Mouse (Mus musculus): ENCODE results near the gene Olfr346. TPM values are rescaled to one million over a fixed set of nuclear protein-coding genes. Genes with fewer than 3 reads are reported as not detected.

Olfr346 gene
- not detected for polyA plus RNA-seq (2017; shearing (Covaris generic))

DNA sequence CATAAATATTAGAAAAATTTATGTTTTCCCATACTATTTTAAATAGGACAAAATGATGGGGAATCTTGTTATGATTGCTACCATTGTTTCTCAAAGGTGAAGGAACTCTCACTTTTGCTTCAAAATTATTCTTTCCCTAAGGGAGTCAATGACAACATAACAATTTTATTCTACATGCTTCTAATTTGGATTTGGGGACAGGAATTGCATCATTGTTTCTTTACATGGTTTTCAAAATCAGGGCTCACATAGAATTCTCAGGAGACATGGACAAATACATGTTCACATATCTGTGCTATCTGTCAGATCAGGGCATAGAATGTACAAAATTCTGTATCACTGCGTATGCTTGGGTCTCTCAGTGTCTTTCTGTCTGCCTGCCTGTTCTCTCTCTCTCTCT lies at the start of gene Olfr346:
Gene Olfr346 (plus strand): TSS at position 301 of the 400 bp plus-strand sequence.

DNA sequence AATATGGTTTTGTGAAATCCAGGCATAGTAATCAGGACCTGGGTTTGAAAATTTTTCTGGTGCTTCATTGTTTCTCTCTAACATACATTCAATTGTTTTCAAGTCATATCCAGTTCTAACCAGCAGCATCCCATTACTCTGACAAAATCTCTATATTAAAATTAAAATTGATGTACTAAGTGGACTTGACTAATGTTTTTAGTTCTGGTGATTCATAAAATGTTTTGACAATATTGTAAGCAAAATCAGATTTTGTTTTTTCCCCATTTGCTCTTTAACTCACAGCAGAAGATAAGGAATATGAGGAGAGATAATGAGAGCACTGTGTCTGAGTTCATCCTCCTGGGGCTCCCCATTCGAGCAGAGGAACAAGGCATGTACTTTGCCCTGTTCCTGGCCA lies 45.8 kb upstream of the Olfr346 start, which contains the start of gene Olfr345:
Gene Olfr345 (plus strand): TSS at position 301 of the 400 bp plus-strand sequence.

GRCm38 (mm10) chr2:36731602-36732001 lies 46.0 kb downstream of the Olfr346 start, which contains the start of gene Olfr347:
TSS of gene Olfr347 (plus strand) at chr2:36731902.

Other genes starting within 250 kb of the Olfr346 start
- not detected for gene Olfr340, start 233.2 kb upstream of the Olfr346 start, polyA plus RNA-seq (2017; shearing (Covaris generic))
- gene Olfr341, start 203.3 kb upstream of the Olfr346 start, polyA plus RNA-seq (2017; shearing (Covaris generic)): 0.13 TPM
- not detected for gene Olfr342, start 160.8 kb upstream of the Olfr346 start, polyA plus RNA-seq (2017; shearing (Covaris generic))
- 0.05 TPM for gene Olfr344, start 119.1 kb upstream of the Olfr346 start, polyA plus RNA-seq (2017; shearing (Covaris generic))
- not detected for gene Olfr345, start 45.7 kb upstream of the Olfr346 start, polyA plus RNA-seq (2017; shearing (Covaris generic))
- not detected for gene Olfr347, start 46.1 kb downstream of the Olfr346 start, polyA plus RNA-seq (2017; shearing (Covaris generic))
- not detected for gene Olfr348, start 98.5 kb downstream of the Olfr346 start, polyA plus RNA-seq (2017; shearing (Covaris generic))
- not detected for gene Olfr50, start 104.8 kb downstream of the Olfr346 start, polyA plus RNA-seq (2017; shearing (Covaris generic))
- gene Olfr3, start 131.2 kb downstream of the Olfr346 start, polyA plus RNA-seq (2017; shearing (Covaris generic)): not detected
- gene Olfr350, start 160.5 kb downstream of the Olfr346 start, polyA plus RNA-seq (2017; shearing (Covaris generic)): not detected
- gene Olfr351, start 176.9 kb downstream of the Olfr346 start, polyA plus RNA-seq (2017; shearing (Covaris generic)): not detected
- 0.18 TPM for gene Olfr352, start 182.7 kb downstream of the Olfr346 start, polyA plus RNA-seq (2017; shearing (Covaris generic))
- gene Olfr353, start 207.1 kb downstream of the Olfr346 start, polyA plus RNA-seq (2017; shearing (Covaris generic)): not detected
- 0.16 TPM for gene Olfr354, start 219.9 kb downstream of the Olfr346 start, polyA plus RNA-seq (2017; shearing (Covaris generic))
- 0.62 TPM for gene Olfr355, start 243.1 kb downstream of the Olfr346 start, polyA plus RNA-seq (2017; shearing (Covaris generic))

Measured in effector memory CD4-positive, alpha-beta T cell, adult 7 months (primary cell).